Mouse (Mus musculus) erythroblast, embryonic 14.5 days (primary cell): ENCODE measurements at regions not wholly inside any gene's neighbourhood (a gene's known extent, or its start where the extent isn't known, plus 50 kb on each side); places are given as distances from the start of the nearest gene placed in this dataset.

Experiments
- H3K27me3 ChIP-seq: 2 replicates; pipeline ENCODE4 v1.6.1; 2012; ENCODE audit warnings: inconsistent platforms; ENCODE audit not compliant: control insufficient read depth
- H3K36me3 ChIP-seq: 2 replicates; pipeline ENCODE4 v1.6.1; 2012; ENCODE audit warnings: mild to moderate bottlenecking, inconsistent platforms; ENCODE audit not compliant: control insufficient read depth
- H3K4me1 ChIP-seq: 2 replicates; pipeline ENCODE4 v1.6.1; 2012; ENCODE audit warnings: inconsistent platforms; ENCODE audit not compliant: control insufficient read depth
- H3K4me3 ChIP-seq: replicated peaks from 2 replicates; pipeline ENCODE3; 2012; ENCODE audit warnings: moderate library complexity, mild to moderate bottlenecking, inconsistent platforms
- H3K9me3 ChIP-seq: 2 replicates; pipeline ENCODE4 v1.6.1; 2012; ENCODE audit warnings: low read length, inconsistent platforms, mixed read lengths; ENCODE audit not compliant: control insufficient read depth
- GATA1 ChIP-seq: IDR thresholded peaks from 2 replicates; pipeline ENCODE4 v1.6.1; 2012; ENCODE audit warnings: low read length, inconsistent platforms, mixed read lengths
- TAL1 ChIP-seq: IDR thresholded peaks from 3 replicates; pipeline ENCODE4 v1.6.1; 2012; ENCODE audit warnings: low read length, inconsistent platforms, mixed read lengths

DNA sequence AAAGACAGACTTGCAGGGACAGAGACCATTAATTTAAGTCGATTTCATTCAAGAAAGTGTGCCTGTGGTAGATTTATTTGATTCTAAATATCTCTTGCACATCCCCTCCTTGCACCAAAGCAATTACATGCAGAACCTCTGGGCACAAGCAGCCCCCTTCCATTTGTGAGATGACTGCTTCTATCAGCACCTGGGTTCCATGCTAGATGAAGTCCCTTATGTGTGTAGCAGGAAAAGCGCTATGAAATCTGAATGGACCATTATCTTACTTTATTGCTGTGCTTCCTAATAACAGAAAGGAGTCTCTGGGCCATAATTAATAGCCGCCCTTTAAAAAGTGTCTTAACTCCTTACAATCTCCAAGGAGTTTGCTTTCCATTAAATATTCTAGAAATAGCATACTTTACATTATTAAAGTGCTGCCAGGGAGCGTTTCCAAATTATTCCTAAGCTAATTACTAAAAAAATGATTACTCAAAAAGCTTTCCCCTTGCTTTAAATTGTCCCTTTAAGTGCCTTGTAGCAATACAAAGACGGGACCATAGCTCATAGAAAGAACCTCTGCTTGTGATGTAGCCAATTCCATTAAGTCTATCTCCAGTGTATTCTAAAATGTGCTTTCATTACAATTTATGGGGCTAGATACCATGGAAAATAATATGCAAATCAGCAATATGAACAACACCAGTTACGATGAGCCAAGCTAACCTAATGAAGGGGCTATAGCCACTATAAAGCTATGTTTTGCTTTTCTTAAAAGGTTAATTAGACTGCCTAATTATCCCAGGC is 508.1 kb upstream of the Rgma start:
- no peaks in the 10 kb centered on the region for H3K27me3 ChIP-seq
- H3K4me1 ChIP-seq = no peaks in the 10 kb centered on the region
- peaks cover 7% of the 10 kb centered on the region; the same call in 1 of the 2 replicates for H3K9me3 ChIP-seq
- no peak overlapping the region for H3K4me3 ChIP-seq
- no peaks in the 10 kb centered on the region for H3K36me3 ChIP-seq
- TF ChIP-seq GATA1 = no peak
- TF ChIP-seq TAL1 = no peak

- Histone ChIP-seq H3K4me1 (no peaks in the 10 kb centered on the region), H3K9me3 (peaks cover 7% of the 10 kb centered on the region), H3K36me3 (no peaks in the 10 kb centered on the region), H3K4me3 (no peak overlapping the region), H3K27me3 (no peaks in the 10 kb centered on the region)
- no peak for TF ChIP-seq TAL1
- TF ChIP-seq GATA1 = no peak
These were observed 506.2 kb upstream of the Rgma start for GRCm38 (mm10) chr7:72869068-72869467.

DNA sequence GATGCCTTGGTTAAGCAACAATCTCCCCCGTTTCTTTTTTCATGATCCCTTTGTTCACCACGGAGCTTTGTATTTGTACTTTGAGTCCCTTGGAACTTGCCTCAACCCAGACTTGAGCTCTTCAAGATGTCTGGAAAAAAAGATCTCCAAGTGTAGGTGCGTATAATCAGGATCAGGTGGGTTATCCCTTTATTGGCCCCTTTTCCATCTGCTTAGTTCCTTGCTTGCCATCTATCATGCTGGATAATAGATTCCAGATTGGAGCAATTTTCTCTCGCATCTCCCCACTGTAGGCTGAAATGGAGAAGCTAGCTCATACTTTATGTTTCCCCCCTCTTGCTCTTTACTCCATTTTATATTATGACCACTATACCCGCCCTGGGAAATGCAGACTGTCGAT is 474.5 kb upstream of the Rgma start:
- no peaks in the 10 kb centered on the region; the same call in 1 of the 2 replicates for H3K9me3 ChIP-seq
- no peak overlapping the region for H3K4me3 ChIP-seq
- no peaks in the 10 kb centered on the region for H3K36me3 ChIP-seq
- H3K4me1 ChIP-seq = no peaks in the 10 kb centered on the region
- H3K27me3 ChIP-seq = no peaks in the 10 kb centered on the region
- TF ChIP-seq GATA1 (no peak), TAL1 (no peak)

DNA sequence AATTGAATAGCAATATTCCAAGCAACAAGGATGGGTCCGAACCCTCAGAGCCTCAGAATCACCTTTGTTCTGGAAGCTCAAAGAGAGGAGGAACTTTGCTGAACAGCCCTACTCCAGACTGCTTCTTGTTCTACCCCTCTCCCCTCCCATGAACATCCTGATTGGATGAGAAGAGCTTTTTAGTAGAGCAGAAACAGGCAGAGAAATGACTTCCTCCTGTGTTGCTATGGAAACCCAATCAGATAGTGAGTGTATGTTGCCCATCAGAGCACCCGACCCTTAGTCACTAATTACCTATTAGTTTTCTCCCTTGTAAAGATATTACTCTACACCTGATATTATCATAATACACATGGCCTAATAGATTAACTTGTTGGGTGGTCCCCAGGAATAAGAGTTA is 469.4 kb upstream of the Rgma start:
- no peaks in the 10 kb centered on the region for H3K4me1 ChIP-seq
- peaks cover 3% of the 10 kb centered on the region; the same call in 1 of the 2 replicates for H3K9me3 ChIP-seq
- H3K36me3 ChIP-seq = no peaks in the 10 kb centered on the region
- no peak for TF ChIP-seq GATA1
- no peak for TF ChIP-seq TAL1
- H3K27me3 ChIP-seq = no peaks in the 10 kb centered on the region
- H3K4me3 ChIP-seq = no peak overlapping the region

DNA sequence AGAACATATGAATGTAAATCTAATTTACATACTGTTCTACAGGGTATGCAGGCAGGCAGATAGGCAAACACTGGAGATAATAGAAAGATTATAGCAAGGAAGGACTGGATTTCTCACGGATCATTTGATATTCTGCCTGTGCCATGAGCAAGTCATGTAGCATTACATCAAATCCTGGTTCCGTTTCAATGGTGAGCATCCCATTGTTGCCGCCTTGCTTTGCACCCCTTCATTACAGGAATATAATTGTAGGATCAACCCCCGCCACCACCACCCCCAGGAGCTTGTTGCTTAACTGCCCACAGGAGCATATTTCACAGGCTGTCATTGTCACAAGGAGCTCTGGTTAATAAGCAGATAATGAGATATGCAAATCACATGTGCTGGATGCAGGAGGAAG is 468.8 kb upstream of the Rgma start:
- H3K4me1 ChIP-seq = no peaks in the 10 kb centered on the region
- no peaks in the 10 kb centered on the region for H3K27me3 ChIP-seq
- H3K4me3 ChIP-seq = no peak overlapping the region
- peaks cover 3% of the 10 kb centered on the region; the same call in 1 of the 2 replicates for H3K9me3 ChIP-seq
- no peak for TF ChIP-seq TAL1
- no peak for TF ChIP-seq GATA1
- no peaks in the 10 kb centered on the region for H3K36me3 ChIP-seq

GRCm38 (mm10) chr7:72926772-72927380 is 448.4 kb upstream of the Rgma start:
- no peaks in the 10 kb centered on the region for H3K4me1 ChIP-seq
- TF ChIP-seq GATA1 (no peak), TAL1 (no peak)
- no peak overlapping the region for H3K4me3 ChIP-seq
- no peaks in the 10 kb centered on the region for H3K27me3 ChIP-seq
- H3K36me3 ChIP-seq = no peaks in the 10 kb centered on the region
- H3K9me3 ChIP-seq = peaks cover 5% of the 10 kb centered on the region; the same call in 1 of the 2 replicates

GRCm38 (mm10) chr7:72938842-72939241 is 436.5 kb upstream of the Rgma start:
- Histone ChIP-seq H3K27me3 (no peaks in the 10 kb centered on the region), H3K36me3 (no peaks in the 10 kb centered on the region), H3K4me1 (no peaks in the 10 kb centered on the region), H3K9me3 (peaks cover 7% of the 10 kb centered on the region), H3K4me3 (no peak overlapping the region)
- TF ChIP-seq TAL1 (no peak), GATA1 (no peak)

DNA sequence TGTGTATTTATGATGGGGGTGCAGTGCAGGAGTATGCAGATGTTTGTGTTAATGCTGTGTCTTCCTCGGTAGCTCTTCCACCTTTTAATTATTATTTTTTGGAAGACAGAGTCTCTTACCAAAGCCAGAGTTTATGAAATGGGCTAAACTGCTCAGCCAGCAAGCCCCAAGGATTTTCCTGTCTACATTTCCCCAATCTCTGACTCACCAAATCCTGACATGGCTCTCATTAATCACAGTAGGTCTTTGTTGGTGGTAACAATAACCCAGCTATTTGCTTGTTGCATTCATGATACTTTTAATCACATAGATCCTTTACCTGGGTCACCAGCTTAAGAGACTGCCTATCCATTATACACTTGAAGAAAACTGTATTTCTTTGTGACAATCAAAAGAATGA is 427.8 kb upstream of the Rgma start:
- no peak overlapping the region for H3K4me3 ChIP-seq
- no peaks in the 10 kb centered on the region for H3K36me3 ChIP-seq
- no peaks in the 10 kb centered on the region for H3K4me1 ChIP-seq
- H3K9me3 ChIP-seq = peaks cover 6% of the 10 kb centered on the region; the same call in 1 of the 2 replicates
- H3K27me3 ChIP-seq = no peaks in the 10 kb centered on the region
- TF ChIP-seq GATA1 (no peak), TAL1 (no peak)

DNA sequence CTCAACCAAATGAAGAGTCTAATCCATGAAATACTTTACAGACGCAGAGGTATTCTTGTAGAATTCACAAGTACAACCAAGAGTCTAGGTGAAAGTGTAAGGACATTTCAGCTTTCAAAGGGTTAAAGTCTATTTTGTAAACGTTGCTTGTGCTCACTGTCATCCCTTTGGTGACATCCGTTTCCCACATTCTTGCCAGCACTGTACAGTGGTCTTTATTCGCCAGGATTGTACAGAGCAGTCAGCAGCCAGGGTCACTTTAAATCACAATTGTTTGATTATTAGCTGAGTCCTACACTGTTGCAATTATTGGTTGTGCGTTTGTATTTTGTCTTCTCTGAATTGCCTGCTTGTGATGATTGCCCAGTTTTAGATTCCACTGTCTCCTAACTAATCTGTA is 427.3 kb upstream of the Rgma start:
- peaks cover 6% of the 10 kb centered on the region; the same call in 1 of the 2 replicates for H3K9me3 ChIP-seq
- H3K36me3 ChIP-seq = no peaks in the 10 kb centered on the region
- H3K27me3 ChIP-seq = no peaks in the 10 kb centered on the region
- TF ChIP-seq TAL1 (no peak), GATA1 (no peak)
- H3K4me1 ChIP-seq = no peaks in the 10 kb centered on the region
- no peak overlapping the region for H3K4me3 ChIP-seq

DNA sequence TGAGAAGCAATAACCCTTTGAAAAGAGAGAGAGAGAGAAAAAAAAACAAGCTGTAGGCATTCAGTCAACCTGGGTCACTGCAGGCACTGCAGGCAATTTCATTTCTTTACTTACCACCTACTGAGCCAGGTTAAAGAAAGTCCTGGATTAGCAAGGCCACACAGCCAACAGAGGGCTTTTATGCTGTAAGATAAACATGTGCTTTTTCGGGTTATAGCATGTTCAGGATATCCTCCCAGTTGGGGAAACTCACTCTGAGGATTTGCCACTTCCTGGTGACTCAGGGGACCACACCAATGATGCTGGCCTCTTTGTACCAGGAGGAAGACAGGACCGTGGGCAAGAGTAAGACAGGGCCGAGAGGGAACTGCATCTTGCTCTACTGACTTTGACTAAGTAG is 426.6 kb upstream of the Rgma start:
- H3K36me3 ChIP-seq = no peaks in the 10 kb centered on the region
- H3K9me3 ChIP-seq = peaks cover 6% of the 10 kb centered on the region
- no peak overlapping the region for H3K4me3 ChIP-seq
- TF ChIP-seq GATA1 (no peak), TAL1 (no peak)
- H3K4me1 ChIP-seq = no peaks in the 10 kb centered on the region
- H3K27me3 ChIP-seq = no peaks in the 10 kb centered on the region
